Mouse (Mus musculus): Measurements from ENCODE around the gene Arsg. TPM values are rescaled to one million over a fixed set of nuclear protein-coding genes. Genes with fewer than 3 reads are reported as not detected.

Arsg gene
- polyA plus RNA-seq, 1 experiment, result 5.1 TPM

GRCm38 (mm10) chr11:109439209-109439608 is 34.0 kb upstream of the Arsg start:
- 62% methylated on average over 5 of the region's 5 CpGs for WGBS
- no peak for DNase-seq (ENCODE audit: low read depth in 1 of 2, low spot score in 2 of 2)
- no peaks in the 10 kb centered on the region for H3K36me3 ChIP-seq (ENCODE audit: control insufficient read depth, insufficient read depth, low read length)
- no peak for TF ChIP-seq POLR2A (IDR thresholded peaks at IDR 0.05; ENCODE audit: low read depth, low read length)
- no peak for TF ChIP-seq CTCF (IDR thresholded peaks at IDR 0.05; ENCODE audit: extremely low read depth, insufficient read depth, insufficient read length, insufficient replicate concordance)
- no peaks in the 10 kb centered on the region for H3K27me3 ChIP-seq (ENCODE audit: control insufficient read depth, insufficient read depth, low read length)
- H3K27ac ChIP-seq (ENCODE audit: insufficient read depth, low read length), result no peak overlapping the region
- H3K4me1 ChIP-seq (ENCODE audit: control insufficient read depth, insufficient read depth, insufficient read length), result peaks cover 11% of the 10 kb centered on the region; the same call in 1 of the 2 replicates
- no peak overlapping the region; the same call in 1 of the 2 replicates for H3K4me3 ChIP-seq (ENCODE audit: extremely low read depth, insufficient read depth, insufficient read length)

GRCm38 (mm10) chr11:109439829-109440340 is 33.3 kb upstream of the Arsg start:
- H3K4me1 ChIP-seq (ENCODE audit: control insufficient read depth, insufficient read depth, insufficient read length), result peaks cover 8% of the 10 kb centered on the region; the same call in 1 of the 2 replicates
- peak overlapping the region; percentile 62 for H3K27ac ChIP-seq (ENCODE audit: insufficient read depth, low read length)
- no peaks in the 10 kb centered on the region for H3K27me3 ChIP-seq (ENCODE audit: control insufficient read depth, insufficient read depth, low read length)
- H3K4me3 ChIP-seq (ENCODE audit: extremely low read depth, insufficient read depth, insufficient read length), result peak overlapping the region; percentile 60
- TF ChIP-seq CTCF (IDR thresholded peaks at IDR 0.05; ENCODE audit: extremely low read depth, insufficient read depth, insufficient read length, insufficient replicate concordance) (no peak), POLR2A (IDR thresholded peaks at IDR 0.05; ENCODE audit: low read depth, low read length) (peak; percentile 25; the same call in 1 of the 2 replicates)
- no peaks in the 10 kb centered on the region for H3K36me3 ChIP-seq (ENCODE audit: control insufficient read depth, insufficient read depth, low read length)
- WGBS, result 3% methylated on average over 32 of the region's 32 CpGs
- DNase-seq (ENCODE audit: low read depth in 1 of 2, low spot score in 2 of 2), result peak in 1 of 2 experiments; percentile 79

- Histone ChIP-seq H3K4me1 (ENCODE audit: control insufficient read depth, insufficient read depth, insufficient read length) (peaks cover 8% of the 10 kb centered on the region; the same call in 1 of the 2 replicates), H3K4me3 (ENCODE audit: extremely low read depth, insufficient read depth, insufficient read length) (no peak overlapping the region), H3K27me3 (ENCODE audit: control insufficient read depth, insufficient read depth, low read length) (no peaks in the 10 kb centered on the region), H3K36me3 (ENCODE audit: control insufficient read depth, insufficient read depth, low read length) (no peaks in the 10 kb centered on the region), H3K27ac (ENCODE audit: insufficient read depth, low read length) (peak overlapping the region; percentile 7; the same call in 1 of the 2 replicates)
- WGBS, result 63% methylated on average over 4 of the region's 4 CpGs
- no peak for DNase-seq (ENCODE audit: low read depth in 1 of 2, low spot score in 2 of 2)
- TF ChIP-seq POLR2A (IDR thresholded peaks at IDR 0.05; ENCODE audit: low read depth, low read length) (no peak), CTCF (IDR thresholded peaks at IDR 0.05; ENCODE audit: extremely low read depth, insufficient read depth, insufficient read length, insufficient replicate concordance) (no peak)
Observed at GRCm38 (mm10) chr11:109440641-109441040, 32.5 kb upstream of the Arsg start.

- TF ChIP-seq CTCF (IDR thresholded peaks at IDR 0.05; ENCODE audit: extremely low read depth, insufficient read depth, insufficient read length, insufficient replicate concordance), result peak; percentile 69; the same call in 1 of the 2 replicates
- no peak for TF ChIP-seq POLR2A (IDR thresholded peaks at IDR 0.05; ENCODE audit: low read depth, low read length)
- H3K27me3 ChIP-seq (ENCODE audit: control insufficient read depth, insufficient read depth, low read length), result no peaks in the 10 kb centered on the region
- peaks cover 8% of the 10 kb centered on the region; the same call in 1 of the 2 replicates for H3K4me1 ChIP-seq (ENCODE audit: control insufficient read depth, insufficient read depth, insufficient read length)
- DNase-seq (ENCODE audit: low read depth in 1 of 2, low spot score in 2 of 2), result peak in 1 of 2 experiments; percentile 47
- H3K4me3 ChIP-seq (ENCODE audit: extremely low read depth, insufficient read depth, insufficient read length), result no peak overlapping the region
- WGBS, result 65% methylated on average over 3 of the region's 3 CpGs
- no peak overlapping the region for H3K27ac ChIP-seq (ENCODE audit: insufficient read depth, low read length)
- no peaks in the 10 kb centered on the region for H3K36me3 ChIP-seq (ENCODE audit: control insufficient read depth, insufficient read depth, low read length)
Observed at GRCm38 (mm10) chr11:109441119-109441518, 32.1 kb upstream of the Arsg start.

- Histone ChIP-seq H3K4me1 (ENCODE audit: control insufficient read depth, insufficient read depth, insufficient read length) (peaks cover 8% of the 10 kb centered on the region; the same call in 1 of the 2 replicates), H3K36me3 (ENCODE audit: control insufficient read depth, insufficient read depth, low read length) (no peaks in the 10 kb centered on the region), H3K27ac (ENCODE audit: insufficient read depth, low read length) (no peak overlapping the region), H3K27me3 (ENCODE audit: control insufficient read depth, insufficient read depth, low read length) (no peaks in the 10 kb centered on the region), H3K4me3 (ENCODE audit: extremely low read depth, insufficient read depth, insufficient read length) (no peak overlapping the region)
- no peak for DNase-seq (ENCODE audit: low read depth in 1 of 2, low spot score in 2 of 2)
- TF ChIP-seq POLR2A (IDR thresholded peaks at IDR 0.05; ENCODE audit: low read depth, low read length), result no peak
- no peak for TF ChIP-seq CTCF (IDR thresholded peaks at IDR 0.05; ENCODE audit: extremely low read depth, insufficient read depth, insufficient read length, insufficient replicate concordance)
- WGBS, result 61% methylated on average over 5 of the region's 5 CpGs
Observed at GRCm38 (mm10) chr11:109442166-109442730, 30.9 kb upstream of the Arsg start.

- Histone ChIP-seq H3K27me3 (ENCODE audit: control insufficient read depth, insufficient read depth, low read length) (no peaks in the 10 kb centered on the region), H3K4me3 (ENCODE audit: extremely low read depth, insufficient read depth, insufficient read length) (no peak overlapping the region), H3K36me3 (ENCODE audit: control insufficient read depth, insufficient read depth, low read length) (no peaks in the 10 kb centered on the region), H3K27ac (ENCODE audit: insufficient read depth, low read length) (no peak overlapping the region), H3K4me1 (ENCODE audit: control insufficient read depth, insufficient read depth, insufficient read length) (peaks cover 8% of the 10 kb centered on the region; the same call in 1 of the 2 replicates)
- WGBS, result 90% methylated on average over 8 of the region's 8 CpGs
- TF ChIP-seq POLR2A (IDR thresholded peaks at IDR 0.05; ENCODE audit: low read depth, low read length) (no peak), CTCF (IDR thresholded peaks at IDR 0.05; ENCODE audit: extremely low read depth, insufficient read depth, insufficient read length, insufficient replicate concordance) (no peak)
- DNase-seq (ENCODE audit: low read depth in 1 of 2, low spot score in 2 of 2), result no peak
Observed at GRCm38 (mm10) chr11:109443468-109444263, 29.5 kb upstream of the Arsg start.

All from spleen, adult 2 months (tissue).